Mouse (Mus musculus) midbrain, embryonic 16.5 days (tissue): Measurements from ENCODE around the gene Unk. TPM values are rescaled to one million over a fixed set of nuclear protein-coding genes. Genes with fewer than 3 reads are reported as not detected.
"Not testable (repeated sequence)": the region's sequence is repeated elsewhere in the genome, so short reads cannot be mapped to it uniquely, and the experiment has no call there.

Experiments
- ATAC-seq: fragments of 200-750 bp; cut with Nextera tagmentation; 2 replicates; pipeline ENCODE4 v1.8.0; 2017; ENCODE audit warnings: moderate TSS enrichment
- H3K27ac ChIP-seq: fragments of 300-500 bp; sonication (generic); 2 replicates; pipeline ENCODE4 v1.5.1; 2014; ENCODE audit warnings: mild to moderate bottlenecking, low read length, mixed read lengths
- H3K27me3 ChIP-seq: fragments of 300-500 bp; sonication (generic); 2 replicates; pipeline ENCODE4 v1.6.1; 2014; ENCODE audit warnings: low read depth, low read length, mixed read lengths; ENCODE audit not compliant: control insufficient read depth, insufficient read depth
- H3K36me3 ChIP-seq: fragments of 300-500 bp; sonication (generic); 2 replicates; pipeline ENCODE4 v1.6.1; 2014; ENCODE audit warnings: mild to moderate bottlenecking, low read length, moderate library complexity, mixed read lengths; ENCODE audit not compliant: control insufficient read depth, insufficient read depth
- H3K4me1 ChIP-seq: fragments of 300-500 bp; sonication (generic); 2 replicates; pipeline ENCODE4 v1.6.1; 2014; ENCODE audit warnings: mild to moderate bottlenecking, low read length, mixed read lengths; ENCODE audit not compliant: control insufficient read depth, insufficient read depth
- H3K4me2 ChIP-seq: fragments of 300-500 bp; sonication (generic); 2 replicates; pipeline ENCODE4 v1.6.1; 2014; ENCODE audit warnings: mild to moderate bottlenecking, low read length, mixed read lengths
- H3K4me3 ChIP-seq: fragments of 300-500 bp; sonication (generic); 2 replicates; pipeline ENCODE4 v1.5.1; 2014; ENCODE audit warnings: low read depth, mild to moderate bottlenecking, low read length, moderate library complexity, mixed read lengths
- H3K9ac ChIP-seq: fragments of 300-500 bp; sonication (generic); 2 replicates; pipeline ENCODE4 v1.6.1; 2014; ENCODE audit warnings: low read depth, low read length, mixed read lengths
- H3K9me3 ChIP-seq: fragments of 300-500 bp; sonication (generic); replicated peaks from 2 replicates; pipeline ENCODE4 v1.6.1; 2014; ENCODE audit warnings: mild to moderate bottlenecking, low read length, mixed read lengths; ENCODE audit not compliant: control insufficient read depth, poor library complexity, severe bottlenecking
- WGBS: fragments of 180-500 bp; shearing (Covaris S2); extraction: QIAGEN DNeasy Blood & Tissue Kit; methylation state at CpG from one replicate; pipeline ENCODE4 v1.1.7; 2014; 5-methylcytosine and 5-hydroxymethylcytosine counted together
- polyA plus RNA-seq: library from polyadenylated mRNA; unstranded; fragments of >200 nt; fragmentation: Nextera tagmentation; extraction: Ambion mirVana; gene quantifications from 2 replicates; pipeline ENCODE4 v1.2.1, GENCODE M21; 2015

Unk gene
- polyA plus RNA-seq, 1 experiment from 2014 or later: 36.6 TPM

DNA sequence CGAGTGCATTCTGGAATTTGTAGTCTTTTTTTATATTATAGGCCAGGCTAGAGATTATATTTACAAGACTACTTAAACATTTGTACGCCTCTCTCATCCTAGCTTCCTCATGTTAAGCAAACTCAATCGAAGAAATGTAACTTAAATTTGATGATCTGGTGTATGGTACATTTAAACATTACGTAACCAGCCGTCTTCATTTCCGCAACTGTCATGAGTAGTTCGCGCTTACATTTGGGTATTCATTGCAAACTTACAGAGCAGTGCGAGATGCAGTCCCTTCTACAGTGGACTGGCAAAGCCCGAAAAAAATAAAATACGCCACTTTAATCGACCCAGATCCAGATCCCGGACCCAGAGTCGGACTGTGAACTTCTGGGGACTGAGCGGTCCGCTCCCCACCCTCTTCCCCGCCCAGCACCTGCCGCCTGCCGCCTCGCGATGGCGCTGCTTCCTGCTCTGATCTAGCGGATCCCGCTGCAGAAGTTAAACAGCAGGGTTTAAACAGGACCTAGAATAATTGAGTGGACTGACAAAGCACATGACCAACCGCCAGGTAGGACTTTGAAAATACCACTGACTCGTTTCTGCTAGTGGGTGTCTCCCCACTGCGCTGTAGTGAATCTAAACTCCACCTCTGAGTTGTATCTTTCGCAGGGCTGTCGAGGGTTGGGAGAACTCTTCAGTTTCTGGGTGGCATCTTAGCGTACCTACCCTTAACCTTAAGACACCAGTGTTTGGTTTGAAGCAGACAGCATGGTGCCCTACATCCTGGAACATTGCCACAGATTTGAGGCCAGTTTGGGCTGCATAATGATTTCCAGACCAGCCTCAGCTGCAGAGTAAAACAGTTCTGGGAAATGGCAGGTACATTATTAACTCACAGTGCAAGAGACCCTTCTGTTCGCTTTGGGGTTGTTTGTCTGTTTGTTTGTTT is 57.3 kb downstream of the Unk start:
- H3K4me2 ChIP-seq: peak overlapping the region; percentile 71
- peak overlapping the region; percentile 60 for H3K9ac ChIP-seq
- H3K4me3 ChIP-seq: peak overlapping the region; percentile 51
- H3K27ac ChIP-seq: peak overlapping the region; percentile 74
- peak; percentile 85 for ATAC-seq
- peaks cover 15% of the 10 kb centered on the region for H3K4me1 ChIP-seq
- H3K27me3 ChIP-seq: no peaks in the 10 kb centered on the region
- 5% methylated on average over 31 of the region's 31 CpGs for WGBS
- no peaks in the 10 kb centered on the region for H3K9me3 ChIP-seq
- peaks cover 4% of the 10 kb centered on the region for H3K36me3 ChIP-seq

DNA sequence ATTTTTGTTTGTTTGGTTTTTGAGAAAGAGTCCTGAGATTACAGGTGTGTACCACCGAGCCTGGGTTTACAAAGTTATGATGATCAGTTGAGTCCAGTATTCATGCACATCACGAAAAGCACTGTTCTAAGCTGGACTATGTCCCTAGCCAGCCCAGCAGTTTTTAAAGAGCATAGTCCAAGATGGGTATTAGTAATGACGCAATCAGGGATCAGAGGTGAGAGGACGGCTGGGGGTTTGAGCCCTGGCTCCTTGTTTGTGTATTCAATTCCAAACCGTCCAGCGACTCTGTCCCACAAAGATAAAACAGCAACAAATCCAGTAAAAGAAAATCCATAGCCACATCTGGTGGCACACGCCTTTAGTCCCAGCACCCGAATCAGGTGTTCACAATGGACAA is 58.1 kb downstream of the Unk start:
- 84% methylated on average over 8 of the region's 8 CpGs for WGBS
- no peaks in the 10 kb centered on the region for H3K27me3 ChIP-seq
- H3K4me3 ChIP-seq: no peak overlapping the region
- H3K27ac ChIP-seq: no peak overlapping the region
- H3K4me2 ChIP-seq: no peak overlapping the region
- peaks cover 15% of the 10 kb centered on the region for H3K4me1 ChIP-seq
- H3K9ac ChIP-seq: peak overlapping the region; percentile 60; the same call in 1 of the 2 replicates
- no peak for ATAC-seq
- peaks cover 3% of the 10 kb centered on the region; the same call in 1 of the 2 replicates for H3K36me3 ChIP-seq
- H3K9me3 ChIP-seq: no peaks in the 10 kb centered on the region

DNA sequence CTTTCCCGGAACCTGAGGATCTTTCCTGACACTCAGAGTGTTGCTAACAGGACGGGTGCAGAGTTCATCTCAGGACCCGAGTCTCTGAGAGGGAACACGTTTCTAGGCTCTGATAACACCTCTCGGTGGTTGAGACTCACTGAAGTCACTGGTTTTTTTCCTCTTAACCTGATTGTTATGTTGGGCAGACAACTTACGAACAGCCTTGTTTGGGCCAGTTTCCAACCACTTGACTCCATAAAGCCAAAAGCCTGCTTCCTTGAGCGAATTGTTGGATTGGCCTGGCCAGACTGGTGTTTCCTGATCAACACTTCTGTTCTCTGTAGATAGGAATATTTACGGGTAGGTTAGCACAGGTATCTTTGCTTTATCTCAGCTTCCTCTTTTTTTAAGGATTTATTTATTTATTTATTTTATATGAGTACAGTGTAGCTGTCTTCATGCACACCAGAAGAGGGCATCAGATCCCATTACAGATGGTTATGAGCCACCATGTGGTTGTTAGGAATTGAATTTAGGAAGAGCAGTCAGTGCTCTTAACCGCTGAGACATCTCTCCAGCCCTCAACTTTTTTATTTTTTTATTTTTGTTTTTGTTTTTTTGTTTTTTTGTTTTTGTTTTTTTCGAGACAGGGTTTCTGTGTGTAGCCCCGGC is 58.7 kb downstream of the Unk start:
- H3K9ac ChIP-seq: no peak overlapping the region
- no peak for ATAC-seq
- no peak overlapping the region for H3K27ac ChIP-seq
- H3K4me3 ChIP-seq: no peak overlapping the region
- H3K4me1 ChIP-seq: peaks cover 15% of the 10 kb centered on the region
- whole genome bisulfite sequencing: 81% methylated on average over 11 of the region's 11 CpGs
- H3K9me3 ChIP-seq: no peaks in the 10 kb centered on the region
- no peaks in the 10 kb centered on the region for H3K27me3 ChIP-seq
- H3K36me3 ChIP-seq: no peaks in the 10 kb centered on the region; the same call in 1 of the 2 replicates
- no peak overlapping the region for H3K4me2 ChIP-seq

DNA sequence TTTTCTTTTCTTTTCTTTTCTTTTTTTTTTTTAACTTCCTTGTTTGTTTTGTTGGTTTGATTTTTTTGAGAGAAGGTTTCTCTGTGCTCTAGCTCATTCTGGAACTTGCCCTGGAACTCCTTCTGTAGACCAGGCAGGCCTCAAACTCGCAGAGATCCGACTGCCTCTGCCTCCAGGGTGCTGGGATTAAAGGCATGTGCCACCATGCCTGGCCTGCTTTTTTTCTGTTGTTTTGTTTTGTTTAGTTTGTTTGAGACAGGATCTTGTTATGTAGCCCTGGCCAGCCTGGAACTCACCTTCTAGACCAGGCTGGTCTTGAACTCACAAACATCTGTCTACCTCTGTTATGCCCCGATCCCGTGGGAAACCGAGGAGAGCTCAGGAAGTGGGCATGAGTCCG is 59.4 kb downstream of the Unk start:
- H3K9me3 ChIP-seq: no peaks in the 10 kb centered on the region
- no peaks in the 10 kb centered on the region for H3K27me3 ChIP-seq
- no peak overlapping the region for H3K4me2 ChIP-seq
- no peak overlapping the region for H3K4me3 ChIP-seq
- H3K36me3 ChIP-seq: no peaks in the 10 kb centered on the region
- WGBS: 89% methylated on average over 6 of the region's 6 CpGs
- no peak overlapping the region for H3K9ac ChIP-seq
- no peak overlapping the region for H3K27ac ChIP-seq
- peaks cover 15% of the 10 kb centered on the region for H3K4me1 ChIP-seq
- ATAC-seq: no peak

DNA sequence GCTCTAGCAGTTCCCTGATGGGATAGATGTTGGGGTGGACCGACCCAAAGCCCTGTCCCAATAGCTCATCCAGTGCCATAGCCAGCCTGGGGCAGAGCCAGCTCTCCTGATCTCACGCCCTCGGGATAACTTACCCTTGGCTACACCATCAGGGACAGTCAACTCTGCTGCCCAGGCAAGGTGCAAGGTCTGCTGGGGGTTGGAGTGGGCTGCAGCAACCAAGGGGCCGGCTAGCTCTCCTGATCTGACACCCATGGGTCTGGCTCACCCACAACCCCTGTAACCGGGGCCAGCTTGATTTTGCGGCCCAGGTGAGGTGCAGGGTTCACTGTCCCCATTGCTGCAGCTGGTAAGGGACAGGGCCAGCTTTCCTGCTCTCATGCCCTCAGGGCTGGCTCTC is 61.5 kb downstream of the Unk start:
- H3K4me2 ChIP-seq: no peak overlapping the region
- no peak overlapping the region for H3K4me3 ChIP-seq
- WGBS: 85% methylated on average over 6 of the region's 6 CpGs
- no peaks in the 10 kb centered on the region for H3K9me3 ChIP-seq
- no peaks in the 10 kb centered on the region for H3K27me3 ChIP-seq
- H3K4me1 ChIP-seq: peaks cover 5% of the 10 kb centered on the region
- no peak for ATAC-seq
- no peak overlapping the region for H3K27ac ChIP-seq
- H3K36me3 ChIP-seq: no peaks in the 10 kb centered on the region
- no peak overlapping the region for H3K9ac ChIP-seq

DNA sequence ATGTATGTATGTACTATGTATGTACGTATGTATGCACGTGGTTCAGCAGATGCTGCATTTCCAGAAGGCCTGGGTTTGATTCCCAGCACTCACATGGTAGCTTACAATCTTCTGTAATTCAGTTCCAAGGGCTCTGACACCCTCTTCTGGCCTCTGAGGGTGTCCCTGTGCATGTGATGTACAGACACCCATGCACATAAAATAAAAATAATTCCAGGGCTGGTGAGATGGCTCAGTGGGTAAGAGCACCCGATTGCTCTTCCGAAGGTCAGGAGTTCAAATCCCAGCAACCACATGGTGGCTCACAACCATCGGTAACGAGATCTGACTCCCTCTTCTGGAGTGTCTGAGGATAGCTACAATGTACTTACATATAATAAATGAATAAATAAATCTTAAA is 62.8 kb downstream of the Unk start:
- 91% methylated on average over 6 of the region's 6 CpGs for WGBS
- H3K4me2 ChIP-seq: not testable (repeated sequence)

DNA sequence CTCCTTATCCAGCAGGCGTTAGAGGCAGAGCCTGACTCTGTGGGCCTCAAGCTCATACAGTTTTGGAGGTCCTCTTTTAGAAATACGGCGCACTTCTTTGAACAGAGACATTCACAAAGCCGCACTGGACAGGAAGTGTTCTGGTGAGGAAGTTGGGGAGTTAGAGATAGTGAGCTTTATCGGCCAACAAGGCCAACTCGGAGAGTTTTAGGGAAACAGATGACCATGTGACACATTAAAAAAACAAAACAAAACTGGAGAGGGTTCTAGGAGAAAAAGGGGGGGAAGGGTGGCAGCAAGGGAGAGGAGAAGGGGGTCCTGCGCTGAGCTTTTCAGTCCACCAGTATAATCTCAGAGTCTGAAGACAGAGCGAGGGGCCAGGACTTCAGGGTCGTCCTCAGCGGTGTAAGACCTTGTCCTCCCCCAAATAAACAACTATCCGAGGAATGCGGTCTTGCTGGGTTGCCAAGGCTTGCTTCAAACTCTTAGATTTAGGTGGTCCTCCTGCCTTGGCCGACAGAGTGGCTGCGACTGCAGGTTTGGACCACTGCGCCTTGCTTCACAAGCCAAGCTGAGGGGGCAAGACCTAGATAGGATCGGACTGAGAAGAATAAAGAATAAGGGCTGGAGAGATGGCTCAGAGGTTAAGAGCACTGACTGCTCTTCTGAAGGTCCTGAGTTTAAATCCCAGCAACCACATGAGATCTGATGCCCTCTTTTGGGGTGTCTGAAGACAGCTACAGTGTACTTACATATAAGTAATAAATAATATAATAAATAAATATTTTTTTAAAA is 63.8 kb downstream of the Unk start:
- no peaks in the 10 kb centered on the region for H3K27me3 ChIP-seq
- no peaks in the 10 kb centered on the region for H3K4me1 ChIP-seq
- H3K9me3 ChIP-seq: no peaks in the 10 kb centered on the region
- ATAC-seq: no peak
- no peak overlapping the region for H3K27ac ChIP-seq
- 68% methylated on average over 16 of the region's 16 CpGs for WGBS
- H3K4me2 ChIP-seq: no peak overlapping the region
- H3K36me3 ChIP-seq: no peaks in the 10 kb centered on the region
- H3K4me3 ChIP-seq: no peak overlapping the region
- H3K9ac ChIP-seq: no peak overlapping the region

More for the DNA sequence above, 62.8 kb downstream of the Unk start:
- H3K4me1 ChIP-seq, H3K9ac ChIP-seq, H3K36me3 ChIP-seq, H3K9me3 ChIP-seq, ATAC-seq, H3K27me3 ChIP-seq, H3K27ac ChIP-seq, H3K4me3 ChIP-seq: not testable (repeated sequence)

DNA sequence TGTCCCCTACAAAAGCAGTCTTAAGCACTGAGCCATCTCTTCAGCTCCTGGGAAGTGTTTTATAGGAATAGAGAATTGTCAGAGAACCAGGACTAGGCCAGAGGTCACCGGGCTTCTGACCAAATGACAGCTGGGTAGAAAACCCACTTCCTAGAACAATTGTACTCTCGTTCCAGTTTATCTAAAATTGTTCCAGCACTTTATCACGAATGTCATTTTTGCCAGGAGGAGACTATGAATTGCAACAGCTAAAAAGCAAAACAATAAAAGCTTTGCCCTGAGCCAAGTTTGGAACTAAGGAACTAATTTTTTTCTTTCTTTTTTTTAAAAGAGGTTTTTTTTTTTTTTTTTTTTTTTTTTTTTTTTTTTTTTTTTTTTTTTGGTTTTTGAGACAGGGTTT is 65.5 kb downstream of the Unk start:
- Histone ChIP-seq H3K9me3 (no peaks in the 10 kb centered on the region), H3K27me3 (no peaks in the 10 kb centered on the region), H3K4me3 (no peak overlapping the region), H3K27ac (no peak overlapping the region), H3K9ac (no peak overlapping the region), H3K36me3 (no peaks in the 10 kb centered on the region), H3K4me1 (no peaks in the 10 kb centered on the region), H3K4me2 (no peak overlapping the region)
- ATAC-seq: no peak
- 78% methylated on average over 3 of the region's 3 CpGs for WGBS
